Mouse (Mus musculus): Measurements from ENCODE around the gene Olfr370.

The Olfr370 gene

GRCm38 (mm10) chr8:83575561-83576515 is 40.3 kb downstream of the Olfr370 start:
- no peak for DNase-seq (ENCODE audit: low read depth, low spot score)

- DNase-seq (ENCODE audit: low read depth, low spot score), result no peak
Measured at GRCm38 (mm10) chr8:83576516-83576895, 40.9 kb downstream of the Olfr370 start.

- no peak for DNase-seq (ENCODE audit: low read depth, low spot score)
Measured at GRCm38 (mm10) chr8:83576921-83577320, 41.3 kb downstream of the Olfr370 start.

- peak; percentile 47 for DNase-seq (ENCODE audit: low read depth, low spot score)
Measured at GRCm38 (mm10) chr8:83577384-83577791, 41.8 kb downstream of the Olfr370 start.

- DNase-seq (ENCODE audit: low read depth, low spot score), result no peak
Measured at GRCm38 (mm10) chr8:83578131-83579055, 42.8 kb downstream of the Olfr370 start.

GRCm38 (mm10) chr8:83579676-83580075 is 44.1 kb downstream of the Olfr370 start:
- DNase-seq (ENCODE audit: low read depth, low spot score), result no peak

GRCm38 (mm10) chr8:83580826-83581225 is 45.2 kb downstream of the Olfr370 start:
- no peak for DNase-seq (ENCODE audit: low read depth, low spot score)

- DNase-seq (ENCODE audit: low read depth, low spot score), result no peak
Measured at GRCm38 (mm10) chr8:83582226-83582625, 46.6 kb downstream of the Olfr370 start.

GRCm38 (mm10) chr8:83583236-83583635 is 47.7 kb downstream of the Olfr370 start:
- peak; percentile 52 for DNase-seq (ENCODE audit: low read depth, low spot score)

- DNase-seq (ENCODE audit: low read depth, low spot score), result no peak
Measured at GRCm38 (mm10) chr8:83584771-83585170, 49.2 kb downstream of the Olfr370 start.

- no peak for DNase-seq (ENCODE audit: low read depth, low spot score)
Measured at GRCm38 (mm10) chr8:83585333-83585732, 49.8 kb downstream of the Olfr370 start.

GRCm38 (mm10) chr8:83587644-83588043 is 52.1 kb downstream of the Olfr370 start:
- DNase-seq (ENCODE audit: low read depth, low spot score), result no peak

- DNase-seq (ENCODE audit: low read depth, low spot score), result no peak
Measured at GRCm38 (mm10) chr8:83588886-83589285, 53.3 kb downstream of the Olfr370 start.

- peak; percentile 62 for DNase-seq (ENCODE audit: low read depth, low spot score)
Measured at GRCm38 (mm10) chr8:83590488-83591023, 55.0 kb downstream of the Olfr370 start.

- DNase-seq (ENCODE audit: low read depth, low spot score), result no peak
Measured at GRCm38 (mm10) chr8:83592682-83593081, 57.1 kb downstream of the Olfr370 start.

- DNase-seq (ENCODE audit: low read depth, low spot score), result no peak
Measured at GRCm38 (mm10) chr8:83593325-83594166, 58.0 kb downstream of the Olfr370 start.

- peak; percentile 98 for DNase-seq (ENCODE audit: low read depth, low spot score)
Measured at GRCm38 (mm10) chr8:83594167-83595049, 58.8 kb downstream of the Olfr370 start.
